Mouse (Mus musculus) layer of hippocampus, adult 18-20 months (tissue): Measurements from ENCODE around the gene Spata5. TPM values are rescaled to one million over a fixed set of nuclear protein-coding genes. Genes with fewer than 3 reads are reported as not detected.
"Not testable (repeated sequence)": the region's sequence is repeated elsewhere in the genome, so short reads cannot be mapped to it uniquely, and the experiment has no call there.

Experiments
- DNase-seq, 2 experiments: peaks; one replicate each; pipeline ENCODE4 v3.0.0; 2022; ENCODE audit warnings: low spot score in 2 of 2
- total RNA-seq, 2 experiments: library from RNA; stranded (reverse); gene quantifications; 2 replicates each; pipeline ENCODE4 v1.2.3; 2021

Gene Spata5
- total RNA-seq, 2 experiments from 2014 or later, result 26.8 to 31.0 TPM

- no peak for DNase-seq
These were observed 84.2 kb downstream of the Spata5 start for GRCm38 (mm10) chr3:37503846-37504245.

GRCm38 (mm10) chr3:37510055-37511032, 90.6 kb downstream of the Spata5 start:
- DNase-seq, result no peak

- DNase-seq, result no peak
These were observed 95.8 kb downstream of the Spata5 start for GRCm38 (mm10) chr3:37515485-37515884.

GRCm38 (mm10) chr3:37516379-37516778, 96.7 kb downstream of the Spata5 start:
- no peak for DNase-seq

- no peak for DNase-seq
These were observed 98.9 kb downstream of the Spata5 start for GRCm38 (mm10) chr3:37518611-37519010.

GRCm38 (mm10) chr3:37520334-37521023, 100.8 kb downstream of the Spata5 start:
- no peak for DNase-seq

GRCm38 (mm10) chr3:37532079-37532478, 112.4 kb downstream of the Spata5 start:
- no peak for DNase-seq

GRCm38 (mm10) chr3:37540701-37541100, 121.0 kb downstream of the Spata5 start:
- not testable (repeated sequence) for DNase-seq

GRCm38 (mm10) chr3:37546351-37546750, 126.7 kb downstream of the Spata5 start:
- DNase-seq, result no peak

GRCm38 (mm10) chr3:37550190-37550589, 130.5 kb downstream of the Spata5 start:
- no peak for DNase-seq

GRCm38 (mm10) chr3:37550594-37550993, 130.9 kb downstream of the Spata5 start:
- no peak for DNase-seq

- DNase-seq, result no peak
These were observed 131.8 kb downstream of the Spata5 start for GRCm38 (mm10) chr3:37551486-37551885.

GRCm38 (mm10) chr3:37552244-37552643, 132.5 kb downstream of the Spata5 start:
- DNase-seq, result no peak

- DNase-seq, result no peak
These were observed 133.8 kb downstream of the Spata5 start for GRCm38 (mm10) chr3:37553371-37554033.

- no peak for DNase-seq
These were observed 136.9 kb downstream of the Spata5 start for GRCm38 (mm10) chr3:37556412-37557113.

- no peak for DNase-seq
These were observed 138.2 kb downstream of the Spata5 start for GRCm38 (mm10) chr3:37557741-37558479.

GRCm38 (mm10) chr3:37559339-37559738, 139.6 kb downstream of the Spata5 start:
- no peak for DNase-seq

GRCm38 (mm10) chr3:37561466-37561865, 141.8 kb downstream of the Spata5 start:
- DNase-seq, result no peak

- no peak for DNase-seq
These were observed 146.4 kb downstream of the Spata5 start for GRCm38 (mm10) chr3:37566097-37566496.

- DNase-seq, result no peak
These were observed 147.8 kb downstream of the Spata5 start for GRCm38 (mm10) chr3:37567505-37567904.
